Mouse (Mus musculus) adipocyte (in vitro differentiated cells): ENCODE results near the gene Mlf1.

Experiments
- DNase-seq: peaks from one replicate; pipeline ENCODE4 v3.0.0-alpha.2; 2016; ENCODE audit warnings: low spot score

Mlf1 gene

DNA sequence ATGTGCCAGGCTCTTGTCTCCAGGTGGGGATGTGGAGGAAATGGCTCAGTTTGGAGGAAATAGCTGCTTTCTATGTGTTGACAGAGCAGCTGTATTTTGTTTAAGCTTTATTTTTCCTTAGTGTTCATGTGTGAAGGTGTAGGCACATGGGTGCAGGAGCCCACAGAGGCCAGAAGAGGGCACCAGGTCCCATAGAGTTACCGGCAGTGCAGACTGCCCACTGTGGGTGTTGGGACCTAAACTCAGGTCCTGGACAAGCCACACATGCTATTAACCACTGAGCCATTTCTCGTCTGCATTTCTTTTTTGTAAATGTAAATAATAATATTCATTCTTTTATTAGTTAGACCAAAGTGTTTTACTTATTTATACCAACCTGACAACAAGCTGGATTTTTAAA, 73.2 kb downstream of the Mlf1 start:
- DNase-seq = no peak
